ENCODE assay signal across 7 mouse cellular contexts in the genomic region with DNA sequence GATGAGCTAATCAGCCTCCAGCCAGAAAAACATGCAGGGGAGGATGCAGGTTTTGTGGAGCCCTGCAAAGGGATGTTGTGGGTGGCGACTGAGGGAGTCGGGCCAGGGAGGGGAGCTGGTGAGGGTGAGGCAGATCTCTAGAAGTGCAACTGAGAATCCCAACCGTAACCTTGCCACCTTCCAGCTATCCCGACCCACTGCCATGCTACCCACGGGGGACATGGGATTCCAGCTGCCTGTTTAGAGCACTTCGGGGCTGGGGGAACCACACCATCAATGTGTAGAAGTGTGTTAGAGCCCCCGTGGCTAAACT. TPM values are rescaled to one million over a fixed set of nuclear protein-coding genes. Genes with fewer than 3 reads are reported as not detected.
DNase-seq lines count a peak whose midpoint lies in the region; ATAC-seq and TF ChIP-seq lines count a peak whose summit lies in the region.

No protein-coding gene starts in this region.

- no peaks in the 10 kb centered on the region for H3K36me3 ChIP-seq in liver, embryonic 13.5 days
- H3K36me3 ChIP-seq in forebrain, embryonic 12.5 days (replicated peaks) = no peaks in the 10 kb centered on the region
- H3K36me3 ChIP-seq in limb, embryonic 10.5 days = no peaks in the 10 kb centered on the region
- no peaks in the 10 kb centered on the region for H3K36me3 ChIP-seq in neural tube, embryonic 15.5 days

- peaks cover 21% of the 10 kb centered on the region for H3K27me3 ChIP-seq in liver, embryonic 13.5 days
- peaks cover 53% of the 10 kb centered on the region for H3K27me3 ChIP-seq in forebrain, embryonic 12.5 days
- H3K27me3 ChIP-seq in limb, embryonic 10.5 days (ENCODE audit: low read depth, poor library complexity, severe bottlenecking) = peaks cover 49% of the 10 kb centered on the region
- H3K27me3 ChIP-seq in neural tube, embryonic 15.5 days (replicated peaks) = peaks cover 10% of the 10 kb centered on the region; the same call in 1 of the 2 replicates
- H3K27me3 ChIP-seq in cerebellum, adult 2 months (ENCODE audit: control insufficient read depth, insufficient read depth, low read length) = no peaks in the 10 kb centered on the region

- TF ChIP-seq POLR2A in cerebellum, adult 2 months (IDR thresholded peaks at IDR 0.05; ENCODE audit: borderline replicate concordance, insufficient read depth, low read length) = no peak

- H3K4me2 ChIP-seq in liver, embryonic 13.5 days = no peak overlapping the region
- H3K4me2 ChIP-seq in forebrain, embryonic 12.5 days = peak overlapping the region; percentile 38
- H3K4me2 ChIP-seq in neural tube, embryonic 15.5 days = peak overlapping the region; percentile 54

- H3K27ac ChIP-seq in liver, embryonic 13.5 days = no peak overlapping the region
- no peak overlapping the region for H3K27ac ChIP-seq in forebrain, embryonic 12.5 days
- no peak overlapping the region for H3K27ac ChIP-seq in limb, embryonic 10.5 days
- no peak overlapping the region for H3K27ac ChIP-seq in neural tube, embryonic 15.5 days (replicated peaks)
- no peak overlapping the region for H3K27ac ChIP-seq in cerebellum, adult 2 months (ENCODE audit: insufficient read depth, low read length)

- peak; percentile 24; the same call in 1 of the 2 replicates for ATAC-seq in liver, embryonic 13.5 days (ENCODE audit: low read depth)
- ATAC-seq in forebrain, embryonic 12.5 days (ENCODE audit: low FRiP score) = peak; percentile 44; the same call in 1 of the 2 replicates
- ATAC-seq in neural tube, embryonic 15.5 days (ENCODE audit: low FRiP score) = 0 out of 2 replicates have a peak, but pooled peaks have one; percentile 10

- 20% methylated on average over 7 of the region's 7 CpGs for WGBS in liver, embryonic 13.5 days (ENCODE audit: insufficient replicate concordance)
- 29% methylated on average over 7 of the region's 7 CpGs for WGBS in forebrain, embryonic 12.5 days
- 32% methylated on average over 7 of the region's 7 CpGs for WGBS in limb, embryonic 10.5 days
- WGBS in neural tube, embryonic 15.5 days = 30% methylated on average over 7 of the region's 7 CpGs
- 25% methylated on average over 7 of the region's 7 CpGs for WGBS in cerebellum, adult 2 months

- no peak for DNase-seq in liver, embryonic 13.5 days
- DNase-seq in liver = no peak
- no peak for DNase-seq in limb, embryonic 10.5 days (ENCODE audit: low spot score)
- DNase-seq in cerebellum, adult 2 months = no peak
- DNase-seq in spleen, postnatal 36 days (ENCODE audit: low spot score in 2 of 2) = no peak

- H3K4me3 ChIP-seq in liver, embryonic 13.5 days (replicated peaks) = no peak overlapping the region
- no peak overlapping the region for H3K4me3 ChIP-seq in forebrain, embryonic 12.5 days (replicated peaks)
- peak overlapping the region; percentile 24; the same call in 1 of the 2 replicates for H3K4me3 ChIP-seq in limb, embryonic 10.5 days
- H3K4me3 ChIP-seq in neural tube, embryonic 15.5 days (replicated peaks) = peak overlapping the region; percentile 23; the same call in 1 of the 2 replicates
- H3K4me3 ChIP-seq in cerebellum, adult 2 months (replicated peaks; ENCODE audit: insufficient read depth, low read depth, low read length) = no peak overlapping the region

- no peaks in the 10 kb centered on the region for H3K9me3 ChIP-seq in liver, embryonic 13.5 days (replicated peaks)
- no peaks in the 10 kb centered on the region for H3K9me3 ChIP-seq in forebrain, embryonic 12.5 days
- H3K9me3 ChIP-seq in limb, embryonic 10.5 days (replicated peaks) = no peaks in the 10 kb centered on the region
- no peaks in the 10 kb centered on the region for H3K9me3 ChIP-seq in neural tube, embryonic 15.5 days (replicated peaks)

- H3K9ac ChIP-seq in liver, embryonic 13.5 days = no peak overlapping the region
- H3K9ac ChIP-seq in forebrain, embryonic 12.5 days = no peak overlapping the region
- no peak overlapping the region for H3K9ac ChIP-seq in neural tube, embryonic 15.5 days (replicated peaks)

- peaks cover 7% of the 10 kb centered on the region for H3K4me1 ChIP-seq in liver, embryonic 13.5 days (replicated peaks)
- H3K4me1 ChIP-seq in forebrain, embryonic 12.5 days = peaks cover 13% of the 10 kb centered on the region
- peaks cover 14% of the 10 kb centered on the region for H3K4me1 ChIP-seq in limb, embryonic 10.5 days
- H3K4me1 ChIP-seq in neural tube, embryonic 15.5 days = peaks cover 8% of the 10 kb centered on the region
- H3K4me1 ChIP-seq in cerebellum, adult 2 months (ENCODE audit: control insufficient read depth, insufficient read depth, low read length) = peaks cover 8% of the 10 kb centered on the region; the same call in 1 of the 2 replicates

- no peak for TF ChIP-seq CTCF in cerebellum, adult 2 months (IDR thresholded peaks at IDR 0.05; ENCODE audit: borderline replicate concordance, insufficient read depth, low read depth, low read length)

RNA-seq across cellular contexts. Expression of a gene that starts 18.6 kb away (rescaled TPM):
- polyA plus RNA-seq in liver, embryonic 13.5 days (2015; fragmentation: Nextera tagmentation; extraction: Ambion mirVana) = 0.17 and 0.23 TPM in 2 replicates
- polyA plus RNA-seq in forebrain, embryonic 12.5 days (2016; fragmentation: Nextera tagmentation; extraction: Ambion mirVana) = 0.67 and 0.69 TPM in 2 replicates
- polyA plus RNA-seq in limb, embryonic 10.5 days (2016; fragmentation: Nextera tagmentation; extraction: Ambion mirVana) = 0.31 TPM in 2 replicates
- 1.4 and 1.6 TPM in 2 replicates for polyA plus RNA-seq in neural tube, embryonic 15.5 days (2015; fragmentation: Nextera tagmentation; extraction: Ambion mirVana)
- 3.0 and 5.5 TPM in 2 replicates for polyA plus RNA-seq in cerebellum, adult 2 months (2012; rRNA removed)

RNA-seq across cellular contexts. Expression of a gene that starts 51.2 kb away (rescaled TPM):
- polyA plus RNA-seq in liver, embryonic 13.5 days (2015; fragmentation: Nextera tagmentation; extraction: Ambion mirVana) = 36.1 and 41.7 TPM in 2 replicates
- polyA plus RNA-seq in forebrain, embryonic 12.5 days (2016; fragmentation: Nextera tagmentation; extraction: Ambion mirVana) = 66.2 and 73.5 TPM in 2 replicates
- 65.4 and 78.6 TPM in 2 replicates for polyA plus RNA-seq in limb, embryonic 10.5 days (2016; fragmentation: Nextera tagmentation; extraction: Ambion mirVana)
- polyA plus RNA-seq in neural tube, embryonic 15.5 days (2015; fragmentation: Nextera tagmentation; extraction: Ambion mirVana) = 39.2 and 69.0 TPM in 2 replicates
- 79.3 and 87.5 TPM in 2 replicates for polyA plus RNA-seq in cerebellum, adult 2 months (2012; rRNA removed)

Comparison
In these comparisons a context has a peak if more than half of its experiments do, and no peak if none do; other contexts are left out.
1. H3K4me3 ChIP-seq: peak in limb, embryonic 10.5 days (single experiment) and neural tube, embryonic 15.5 days (single experiment); none in liver, embryonic 13.5 days (single experiment), forebrain, embryonic 12.5 days (single experiment) and cerebellum, adult 2 months (single experiment).
2. Peak in every context shown above with its lines, with median percentiles within 50 percentile points of each other: ATAC-seq.